Mouse (Mus musculus) lung, adult 2 months (tissue): ENCODE measurements around the gene Foxd2.

Experiments used
- CTCF ChIP-seq: fragments of 200-500 bp; IDR thresholded peaks from 2 replicates; pipeline ENCODE4 v1.5.1; 2011; ENCODE audit warnings: mild to moderate bottlenecking, low read length, control low read depth; ENCODE audit not compliant: insufficient read depth
- POLR2A ChIP-seq: fragments of 200-500 bp; IDR thresholded peaks from 2 replicates; pipeline ENCODE4 v1.6.1; 2011; ENCODE audit warnings: low read depth, mild to moderate bottlenecking, control low read depth, low read length, borderline replicate concordance; ENCODE audit errors: extremely low read depth

GRCm38 (mm10) chr4:114941311-114941710 lies 32.6 kb upstream of the Foxd2 start:
- no peak for TF ChIP-seq CTCF
- TF ChIP-seq POLR2A: no peak
